Mouse (Mus musculus) thymus, postnatal 0 days (tissue): ENCODE measurements around the gene Xxylt1. TPM values are rescaled to one million over a fixed set of nuclear protein-coding genes. Genes with fewer than 3 reads are reported as not detected.

ENCODE experiments used
- DNase-seq: peaks from one replicate; pipeline ENCODE4 v3.0.0-alpha.2; 2015; ENCODE audit warnings: low spot score
- polyA plus RNA-seq: library from polyadenylated mRNA; unstranded; fragments of >200 nt; fragmentation: Nextera tagmentation; extraction: Ambion mirVana; gene quantifications from 2 replicates; pipeline ENCODE4 v1.2.1, GENCODE M21; 2015

Xxylt1 gene
- polyA plus RNA-seq, 1 experiment from 2014 or later, result 9.0 TPM

DNA sequence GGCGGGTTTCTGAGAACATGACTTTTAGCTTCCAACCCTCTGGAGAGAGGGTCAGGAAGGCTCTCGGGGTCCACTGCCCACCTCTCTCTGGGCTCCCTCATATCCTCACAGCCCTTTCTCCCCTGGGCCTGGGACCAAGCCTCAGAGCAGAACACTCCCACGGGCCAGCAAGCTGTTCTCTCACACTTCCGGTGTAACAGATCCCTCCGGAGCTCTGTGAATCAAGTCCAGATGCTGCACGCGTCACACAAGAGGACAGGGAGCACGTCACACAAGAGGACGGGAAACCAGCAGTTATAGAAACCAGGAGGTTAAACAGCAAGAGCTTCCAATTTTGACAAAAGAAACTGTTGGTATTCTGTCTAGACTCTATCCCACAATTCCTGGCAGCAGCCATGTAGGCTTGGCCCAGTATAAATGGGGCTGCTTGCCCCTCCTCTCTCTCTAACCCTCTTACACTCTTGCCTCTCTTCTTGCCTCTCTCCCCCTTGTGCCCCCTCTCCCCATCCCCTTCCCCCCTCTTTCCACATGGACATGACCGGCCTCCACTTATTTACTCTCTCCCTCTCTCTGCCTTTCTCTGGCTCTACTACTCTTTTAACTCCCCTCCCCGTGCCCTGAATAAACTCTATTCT is 19.9 kb downstream of the Xxylt1 start:
- no peak for DNase-seq

DNA sequence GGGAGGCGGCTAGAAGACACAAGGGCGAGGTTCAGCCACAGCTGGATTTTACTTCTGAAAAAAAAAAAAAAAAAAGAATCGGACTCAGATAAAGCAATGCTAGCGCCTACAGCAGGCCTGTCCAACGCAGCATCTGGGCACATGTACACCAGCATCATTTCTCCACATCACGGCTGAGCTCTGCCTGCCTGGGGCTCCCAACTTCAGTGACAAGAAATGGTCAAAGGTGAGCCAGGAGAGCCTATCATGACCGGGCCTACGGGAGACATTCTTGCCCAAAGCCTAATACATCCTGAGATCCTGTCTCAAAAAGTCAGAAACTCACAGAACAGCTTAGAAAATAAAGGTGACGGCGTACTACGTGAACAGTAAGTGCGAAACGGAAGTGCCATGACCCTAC is 20.5 kb downstream of the Xxylt1 start:
- DNase-seq, result no peak

DNA sequence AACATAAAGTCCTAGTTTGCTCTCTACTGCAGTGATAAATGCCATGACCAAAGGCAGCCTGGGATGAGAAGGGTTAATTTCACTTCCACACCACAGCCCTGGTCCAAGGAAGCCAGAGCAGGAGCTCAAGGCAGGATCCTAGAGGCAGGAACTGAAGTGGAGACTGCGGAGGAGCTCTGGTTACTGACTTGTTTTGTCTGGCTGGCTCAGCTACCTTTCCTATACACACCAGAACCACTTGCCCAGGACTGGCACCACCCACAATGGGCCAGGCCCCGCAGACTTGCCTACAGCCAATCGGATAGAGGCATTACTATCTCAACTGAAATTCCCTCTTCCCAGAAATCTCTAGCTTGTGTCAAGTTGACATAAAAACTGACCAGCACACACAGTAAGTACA is 21.0 kb downstream of the Xxylt1 start:
- no peak for DNase-seq

DNA sequence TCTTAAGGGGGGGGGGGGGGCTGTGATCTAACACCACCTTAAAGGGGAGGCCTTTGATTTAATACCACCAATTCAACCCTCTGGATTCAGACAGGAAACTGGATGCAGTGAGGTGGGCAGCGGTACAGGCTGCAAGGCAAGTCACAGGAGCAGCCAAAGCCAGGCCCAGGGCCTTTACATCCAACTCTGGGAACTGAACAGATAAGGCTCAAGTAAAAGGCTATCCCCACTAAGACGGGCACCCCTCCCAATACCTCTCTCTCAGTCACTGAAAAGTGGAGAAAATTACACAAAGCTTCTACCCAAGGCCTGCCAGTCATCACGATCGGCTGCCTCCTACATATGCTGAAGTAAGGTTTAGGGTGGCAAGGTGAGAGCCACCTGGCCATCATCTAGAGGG is 21.5 kb downstream of the Xxylt1 start:
- no peak for DNase-seq

- DNase-seq, result no peak
Measured at GRCm38 (mm10) chr16:31052812-31053211, 28.4 kb downstream of the Xxylt1 start.

- no peak for DNase-seq
Measured at GRCm38 (mm10) chr16:31052177-31052726, 29.0 kb downstream of the Xxylt1 start.

DNA sequence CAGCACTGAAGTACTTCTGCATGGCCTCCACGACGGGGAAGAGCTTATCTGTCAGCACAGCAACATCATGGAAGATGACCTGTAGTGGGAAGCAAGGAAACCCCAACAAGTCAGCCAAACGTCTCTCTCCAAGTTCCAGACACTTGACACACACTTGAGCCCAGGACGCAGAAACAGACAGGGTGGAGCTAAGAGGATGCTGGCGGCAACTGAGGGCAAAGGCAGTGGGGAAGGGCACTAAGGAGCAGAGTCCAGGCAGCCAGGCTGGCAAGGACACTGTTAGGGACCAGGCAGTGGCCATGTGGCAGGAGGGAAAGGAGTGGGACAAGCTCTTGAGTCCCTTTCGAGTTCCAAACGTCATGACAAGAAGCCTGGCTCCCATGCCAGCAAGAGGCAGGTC is 30.5 kb downstream of the Xxylt1 start:
- DNase-seq, result no peak

DNA sequence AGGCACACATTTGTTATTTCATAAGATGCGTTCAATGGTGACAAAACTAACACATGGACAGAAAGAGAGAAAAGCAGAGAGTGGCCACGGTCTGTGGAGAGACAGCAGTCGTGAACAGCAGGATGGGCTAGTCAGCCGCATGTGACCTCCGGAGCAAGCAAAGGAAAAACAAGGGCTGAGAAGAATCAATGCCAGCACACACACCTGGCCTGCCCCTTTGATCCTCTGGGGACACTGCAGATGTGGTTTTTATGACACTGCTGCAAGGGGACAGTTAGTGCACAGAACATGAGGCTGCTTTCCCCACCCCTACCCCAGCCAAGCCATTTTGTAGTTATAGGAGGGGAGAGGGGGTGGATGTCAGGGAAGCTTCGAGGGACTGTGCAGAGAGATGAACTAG is 33.0 kb downstream of the Xxylt1 start:
- DNase-seq, result peak; percentile 43

DNA sequence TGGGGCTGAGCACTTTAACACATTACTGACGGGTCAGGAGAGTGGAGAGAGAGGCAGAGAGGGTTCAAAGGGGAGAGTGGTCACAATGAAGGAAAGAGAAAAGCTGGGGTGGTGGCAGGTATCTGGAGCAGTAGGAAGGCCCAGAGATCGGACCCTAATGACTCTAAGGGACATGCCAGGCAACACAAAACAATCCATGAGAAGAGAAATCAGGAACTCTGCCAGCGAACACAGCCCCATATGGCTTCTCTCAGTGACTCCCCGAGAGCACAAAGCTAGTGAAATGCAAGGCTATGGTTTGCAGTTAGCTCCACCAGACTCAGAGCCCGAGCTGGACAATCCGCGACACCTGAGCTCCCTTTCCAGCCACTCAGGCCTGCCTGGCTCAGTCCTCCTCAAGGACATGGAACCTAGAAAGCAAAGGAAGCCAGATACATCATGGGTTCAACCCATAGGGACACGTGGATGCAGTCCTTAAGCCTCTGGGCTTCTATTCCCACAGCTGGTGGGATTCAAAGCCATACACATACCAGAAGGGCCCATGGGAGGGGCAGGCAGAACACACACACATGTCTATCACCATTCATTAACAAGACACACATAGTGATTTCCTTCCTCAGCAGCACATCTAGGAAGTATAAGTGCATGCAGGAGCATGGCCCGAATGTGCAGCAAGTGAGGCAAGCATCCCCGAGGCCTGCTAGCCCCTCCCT is 33.9 kb downstream of the Xxylt1 start:
- DNase-seq, result no peak

GRCm38 (mm10) chr16:31046217-31046659 is 35.0 kb downstream of the Xxylt1 start:
- DNase-seq, result no peak

GRCm38 (mm10) chr16:31045211-31045610 is 36.0 kb downstream of the Xxylt1 start:
- DNase-seq, result no peak

GRCm38 (mm10) chr16:31043136-31043535 is 38.1 kb downstream of the Xxylt1 start:
- DNase-seq, result no peak

DNA sequence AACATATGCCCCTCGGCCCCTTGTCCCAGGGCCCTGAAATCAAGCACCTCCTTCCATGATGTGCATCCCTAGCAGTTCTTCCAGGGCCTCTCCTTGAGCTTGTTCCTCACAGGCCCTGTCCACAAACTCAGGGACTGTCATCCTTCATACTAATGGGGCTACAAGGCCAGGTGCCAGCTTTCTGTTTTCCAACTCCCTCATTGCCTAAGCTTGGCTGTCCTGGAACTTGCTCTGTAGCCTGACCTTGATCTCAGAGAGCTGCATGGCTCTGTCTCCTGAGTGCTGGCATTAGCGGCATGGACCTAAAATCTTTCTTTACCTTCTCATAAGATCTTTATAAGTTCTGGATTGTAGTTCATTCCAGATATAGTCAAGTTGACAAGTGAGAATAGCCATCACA is 39.7 kb downstream of the Xxylt1 start:
- DNase-seq, result no peak

DNA sequence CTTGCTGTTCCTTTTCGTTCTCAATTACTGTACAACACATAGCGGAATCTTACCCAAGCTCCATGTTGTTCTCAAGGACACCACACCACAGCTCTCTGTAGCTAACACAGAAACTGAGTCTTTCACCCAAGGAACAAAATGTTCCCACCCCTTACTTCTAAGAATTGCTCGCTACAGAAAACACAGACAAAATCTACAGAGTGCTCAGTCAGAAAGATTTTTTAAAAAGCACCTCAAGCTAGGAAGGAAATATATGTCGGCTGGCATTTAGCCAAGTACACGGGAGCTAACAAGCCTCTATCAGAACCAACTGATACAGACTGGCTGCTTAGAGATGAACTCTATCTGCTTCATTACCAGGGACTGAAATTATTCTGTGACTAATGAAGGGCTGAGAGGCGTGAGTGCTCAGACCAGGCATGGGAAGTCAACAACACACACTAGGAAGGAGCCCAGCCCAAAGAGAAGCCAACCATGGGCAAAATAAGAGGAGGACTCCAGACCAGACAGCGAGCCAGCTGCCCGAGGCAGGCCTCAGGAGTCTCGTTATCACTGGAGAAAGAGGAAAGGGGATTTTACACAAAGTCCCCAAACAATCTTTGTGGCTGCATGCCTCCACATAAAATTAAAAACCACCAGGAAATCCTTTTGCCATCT is 41.3 kb downstream of the Xxylt1 start:
- DNase-seq, result no peak

- no peak for DNase-seq
Measured at GRCm38 (mm10) chr16:31037431-31037830, 43.8 kb downstream of the Xxylt1 start.

- no peak for DNase-seq
Measured at GRCm38 (mm10) chr16:31035651-31036245, 45.5 kb downstream of the Xxylt1 start.

DNA sequence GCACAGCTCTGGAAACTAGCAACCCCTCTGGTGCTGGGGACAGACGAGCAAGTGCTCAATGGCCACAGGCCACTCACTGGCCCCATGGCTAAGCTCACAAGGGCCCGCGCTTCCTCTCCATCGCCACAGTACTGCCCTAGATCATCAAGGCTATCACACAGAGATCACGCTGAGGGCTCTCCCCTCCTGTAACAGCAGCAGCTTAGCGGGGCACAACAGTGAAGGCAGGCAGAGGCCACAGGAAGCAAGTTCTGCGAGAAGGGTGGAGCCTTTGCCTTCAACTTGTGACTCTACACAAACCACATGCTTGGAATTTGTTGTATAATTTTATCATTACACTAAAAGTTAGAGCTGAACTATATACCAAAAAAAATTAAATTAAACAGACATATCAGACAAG is 46.0 kb downstream of the Xxylt1 start:
- DNase-seq, result peak; percentile 61

- DNase-seq, result no peak
Measured at GRCm38 (mm10) chr16:31034051-31034450, 47.2 kb downstream of the Xxylt1 start.

DNA sequence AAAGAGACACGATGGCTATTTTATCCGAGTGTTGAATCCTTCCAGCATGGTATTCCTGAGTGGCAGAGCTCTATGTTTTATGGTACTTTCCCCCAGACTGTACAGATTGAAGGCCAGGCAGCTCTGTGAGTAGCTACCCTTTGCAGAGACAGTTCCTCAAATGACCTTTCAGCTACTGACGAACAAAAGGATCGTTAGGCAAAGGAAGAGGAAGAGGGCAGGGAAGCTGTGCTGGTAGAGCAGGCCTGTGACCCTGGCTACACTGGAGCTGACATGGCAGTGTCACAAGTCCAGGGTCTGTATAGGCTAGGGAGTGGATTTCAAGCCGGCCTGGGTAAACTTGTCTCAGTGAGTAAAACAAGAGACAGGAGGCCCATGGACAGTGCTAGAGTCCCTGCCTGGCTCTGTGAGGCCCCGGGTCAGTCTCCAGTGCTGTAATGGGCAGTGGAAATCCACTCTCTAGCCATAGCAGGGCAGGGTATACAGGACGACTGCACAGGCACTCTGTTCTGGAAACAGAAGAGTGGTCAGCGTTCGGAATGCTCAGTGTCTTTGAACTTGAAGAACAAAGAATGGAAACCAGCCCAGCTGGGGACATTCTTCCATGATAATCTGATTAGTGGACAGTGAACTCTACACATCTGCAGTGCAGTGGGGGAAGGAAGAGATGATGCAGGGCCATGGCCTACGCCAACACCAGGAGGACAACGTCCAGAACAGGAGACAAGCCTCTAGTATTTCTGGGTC is 51.3 kb downstream of the Xxylt1 start:
- no peak for DNase-seq

GRCm38 (mm10) chr16:31027675-31028074 is 53.6 kb downstream of the Xxylt1 start:
- DNase-seq, result no peak

- no peak for DNase-seq
Measured at GRCm38 (mm10) chr16:31025516-31025915, 55.7 kb downstream of the Xxylt1 start.
